In genomic region chr8:120292316-120293107, GRCm38 (mm10) we compare ENCODE assay signal across 8 mouse cellular contexts.
DNase-seq lines count a peak whose midpoint lies in the region; ATAC-seq lines count a peak whose summit lies in the region.

No protein-coding gene starts in this region.

- peaks cover 84% of the 10 kb centered on the region for H3K4me1 ChIP-seq in heart, embryonic 15.5 days (replicated peaks)
- peaks cover 80% of the 10 kb centered on the region for H3K4me1 ChIP-seq in neural tube, embryonic 11.5 days (ENCODE audit: control insufficient read depth, insufficient read depth, low read length)

- no peak overlapping the region for H3K4me3 ChIP-seq in heart, embryonic 15.5 days
- no peak overlapping the region for H3K4me3 ChIP-seq in neural tube, embryonic 11.5 days (ENCODE audit: low read depth, low read length)

- H3K9ac ChIP-seq in heart, embryonic 15.5 days: no peak overlapping the region
- peak overlapping the region; percentile 30; the same call in 1 of the 2 replicates for H3K9ac ChIP-seq in neural tube, embryonic 11.5 days (ENCODE audit: low read length)

- H3K36me3 ChIP-seq in heart, embryonic 15.5 days: no peaks in the 10 kb centered on the region
- H3K36me3 ChIP-seq in neural tube, embryonic 11.5 days (ENCODE audit: control insufficient read depth, insufficient read depth, low read length): no peaks in the 10 kb centered on the region

- no peaks in the 10 kb centered on the region for H3K9me3 ChIP-seq in heart, embryonic 15.5 days (replicated peaks)
- no peaks in the 10 kb centered on the region for H3K9me3 ChIP-seq in neural tube, embryonic 11.5 days (ENCODE audit: control insufficient read depth, low read length)

- no peak for DNase-seq in heart, postnatal 36 days
- DNase-seq in cerebellum, postnatal 25 days: peak; percentile 53 to 54
- DNase-seq in frontal cortex, postnatal 14 days (ENCODE audit: low spot score in 2 of 2): peak; percentile 61 to 79
- DNase-seq in left cerebral cortex, postnatal 36 days (ENCODE audit: low spot score in 2 of 2): peak; percentile 67 to 72
- peak; percentile 64 for DNase-seq in neural tube, embryonic 11.5 days (ENCODE audit: low spot score)
- DNase-seq in urinary bladder, postnatal 10 days (ENCODE audit: low spot score): no peak
- DNase-seq in spleen, adult 12 weeks (ENCODE audit: low spot score): no peak

- no peak for ATAC-seq in heart, embryonic 15.5 days (replicated peaks; ENCODE audit: insufficient number of reproducible peaks, insufficient read depth, low FRiP score, low read depth)
- ATAC-seq in neural tube, embryonic 11.5 days (ENCODE audit: insufficient read depth, low FRiP score, low TSS enrichment): no peak

- H3K27me3 ChIP-seq in heart, embryonic 15.5 days: 0 out of 2 replicates have a peak, but pooled peaks cover 4% of the 10 kb centered on the region
- H3K27me3 ChIP-seq in neural tube, embryonic 11.5 days (ENCODE audit: control insufficient read depth, insufficient read depth, low read length): no peaks in the 10 kb centered on the region

- 53% methylated on average over 8 of the region's 8 CpGs for whole genome bisulfite sequencing in heart, embryonic 15.5 days
- 49% methylated on average over 8 of the region's 8 CpGs for WGBS in neural tube, embryonic 11.5 days

- no peak overlapping the region for H3K27ac ChIP-seq in heart, embryonic 15.5 days
- H3K27ac ChIP-seq in neural tube, embryonic 11.5 days (ENCODE audit: low read depth, low read length): peak overlapping the region; percentile 89

- H3K4me2 ChIP-seq in heart, embryonic 15.5 days: 0 out of 2 replicates have a peak overlapping the region, but pooled peaks have one; percentile 5
- H3K4me2 ChIP-seq in neural tube, embryonic 11.5 days (ENCODE audit: low read depth): no peak overlapping the region

- intact Hi-C loops in heart, postnatal 36 days (cut with DNase I): no loop called here
- intact Hi-C loops in left cerebral cortex, postnatal 36 days (cut with DNase I): no loop called here

Comparison
In these comparisons a context has a peak if more than half of its experiments do, and no peak if none do; other contexts are left out.
1. DNase-seq: peak in cerebellum, postnatal 25 days (2 of 2), frontal cortex, postnatal 14 days (2 of 2), left cerebral cortex, postnatal 36 days (2 of 2) and neural tube, embryonic 11.5 days (single experiment); none in heart, postnatal 36 days (0 of 2), urinary bladder, postnatal 10 days (single experiment) and spleen, adult 12 weeks (single experiment).